Mouse (Mus musculus) urinary bladder, postnatal 14 days (tissue): Measurements from ENCODE around the gene Bcl11b.
A peak's percentile ranks its signal among the peaks of the same experiment; 100 is the strongest.

Experiments
- DNase-seq: peaks from one replicate; pipeline ENCODE4 v3.0.0; 2021; ENCODE audit warnings: low spot score

The Bcl11b gene

GRCm38 (mm10) chr12:107971081-107971780 lies 32.2 kb downstream of the Bcl11b start:
- no peak for DNase-seq

- no peak for DNase-seq
Observed at GRCm38 (mm10) chr12:107970637-107971036, 32.8 kb downstream of the Bcl11b start.

- no peak for DNase-seq
Observed at GRCm38 (mm10) chr12:107969841-107970371, 33.5 kb downstream of the Bcl11b start.

GRCm38 (mm10) chr12:107969126-107969525 lies 34.3 kb downstream of the Bcl11b start:
- no peak for DNase-seq

- no peak for DNase-seq
Observed at GRCm38 (mm10) chr12:107968331-107968730, 35.1 kb downstream of the Bcl11b start.

- no peak for DNase-seq
Observed at GRCm38 (mm10) chr12:107967026-107967425, 36.4 kb downstream of the Bcl11b start.

- no peak for DNase-seq
Observed at GRCm38 (mm10) chr12:107965103-107965502, 38.3 kb downstream of the Bcl11b start.

- DNase-seq = no peak
Observed at GRCm38 (mm10) chr12:107964396-107965085, 38.9 kb downstream of the Bcl11b start.

GRCm38 (mm10) chr12:107962852-107963251 lies 40.5 kb downstream of the Bcl11b start:
- DNase-seq = no peak

GRCm38 (mm10) chr12:107961843-107962242 lies 41.6 kb downstream of the Bcl11b start:
- no peak for DNase-seq

- DNase-seq = peak; percentile 73
Observed at GRCm38 (mm10) chr12:107960789-107961491, 42.5 kb downstream of the Bcl11b start.

GRCm38 (mm10) chr12:107960365-107960764 lies 43.0 kb downstream of the Bcl11b start:
- DNase-seq = no peak

- no peak for DNase-seq
Observed at GRCm38 (mm10) chr12:107959872-107960271, 43.5 kb downstream of the Bcl11b start.

GRCm38 (mm10) chr12:107953044-107953684 lies 50.2 kb downstream of the Bcl11b start:
- no peak for DNase-seq

- no peak for DNase-seq
Observed at GRCm38 (mm10) chr12:107952318-107952724, 51.1 kb downstream of the Bcl11b start.

- no peak for DNase-seq
Observed at GRCm38 (mm10) chr12:107950667-107951179, 52.7 kb downstream of the Bcl11b start.

GRCm38 (mm10) chr12:107949416-107949815 lies 54.0 kb downstream of the Bcl11b start:
- DNase-seq = no peak

- no peak for DNase-seq
Observed at GRCm38 (mm10) chr12:107942100-107942499, 61.3 kb downstream of the Bcl11b start.

- DNase-seq = no peak
Observed at GRCm38 (mm10) chr12:107940774-107941173, 62.6 kb downstream of the Bcl11b start.

- no peak for DNase-seq
Observed at GRCm38 (mm10) chr12:107939177-107939576, 64.2 kb downstream of the Bcl11b start.

- DNase-seq = no peak
Observed at GRCm38 (mm10) chr12:107936972-107937371, 66.4 kb downstream of the Bcl11b start.

- DNase-seq = no peak
Observed at GRCm38 (mm10) chr12:107936406-107936805, 67.0 kb downstream of the Bcl11b start.
